Mouse (Mus musculus) bone marrow macrophage, adult 2 months (primary cell): Measurements from ENCODE around the gene Meis3. TPM values are rescaled to one million over a fixed set of nuclear protein-coding genes. Genes with fewer than 3 reads are reported as not detected.

ENCODE experiments used
- H3K27ac ChIP-seq: 2 replicates; pipeline ENCODE4 v1.5.1; 2012; ENCODE audit warnings: low read depth, low read length; ENCODE audit not compliant: insufficient read depth
- H3K4me1 ChIP-seq: 2 replicates; pipeline ENCODE4 v1.6.1; 2012; ENCODE audit warnings: low read length; ENCODE audit not compliant: control insufficient read depth, insufficient read depth
- H3K4me3 ChIP-seq: 2 replicates; pipeline ENCODE4 v1.5.1; 2012; ENCODE audit warnings: mild to moderate bottlenecking, low read length, moderate library complexity; ENCODE audit not compliant: insufficient read depth
- CTCF ChIP-seq: IDR thresholded peaks from 2 replicates; pipeline ENCODE4 v1.5.1; 2012; ENCODE audit warnings: low read depth, mild to moderate bottlenecking, low read length, moderate library complexity
- POLR2A ChIP-seq: IDR thresholded peaks from 2 replicates; pipeline ENCODE4 v1.6.1; 2012; ENCODE audit warnings: mild to moderate bottlenecking, low read depth, low read length, borderline replicate concordance
- polyA plus RNA-seq: library from polyadenylated mRNA; stranded (reverse); fragments of >200 nt; gene quantifications from 2 replicates; pipeline ENCODE4 v1.2.4, GENCODE M21; 2012; ENCODE audit not compliant: missing spikeins, insufficient read depth, insufficient read length

Gene Meis3
- polyA plus RNA-seq, 1 experiment, result 16.1 TPM

- H3K27ac ChIP-seq, result no peak overlapping the region
- TF ChIP-seq POLR2A (no peak), CTCF (no peak)
- H3K4me1 ChIP-seq, result peaks cover 4% of the 10 kb centered on the region; the same call in 1 of the 2 replicates
- H3K4me3 ChIP-seq, result no peak overlapping the region
Measured at GRCm38 (mm10) chr7:16133691-16134090, 41.2 kb upstream of the Meis3 start.

GRCm38 (mm10) chr7:16134951-16135392, 39.9 kb upstream of the Meis3 start:
- Histone ChIP-seq H3K27ac (no peak overlapping the region), H3K4me3 (no peak overlapping the region), H3K4me1 (peaks cover 3% of the 10 kb centered on the region; the same call in 1 of the 2 replicates)
- TF ChIP-seq CTCF (no peak), POLR2A (no peak)

DNA sequence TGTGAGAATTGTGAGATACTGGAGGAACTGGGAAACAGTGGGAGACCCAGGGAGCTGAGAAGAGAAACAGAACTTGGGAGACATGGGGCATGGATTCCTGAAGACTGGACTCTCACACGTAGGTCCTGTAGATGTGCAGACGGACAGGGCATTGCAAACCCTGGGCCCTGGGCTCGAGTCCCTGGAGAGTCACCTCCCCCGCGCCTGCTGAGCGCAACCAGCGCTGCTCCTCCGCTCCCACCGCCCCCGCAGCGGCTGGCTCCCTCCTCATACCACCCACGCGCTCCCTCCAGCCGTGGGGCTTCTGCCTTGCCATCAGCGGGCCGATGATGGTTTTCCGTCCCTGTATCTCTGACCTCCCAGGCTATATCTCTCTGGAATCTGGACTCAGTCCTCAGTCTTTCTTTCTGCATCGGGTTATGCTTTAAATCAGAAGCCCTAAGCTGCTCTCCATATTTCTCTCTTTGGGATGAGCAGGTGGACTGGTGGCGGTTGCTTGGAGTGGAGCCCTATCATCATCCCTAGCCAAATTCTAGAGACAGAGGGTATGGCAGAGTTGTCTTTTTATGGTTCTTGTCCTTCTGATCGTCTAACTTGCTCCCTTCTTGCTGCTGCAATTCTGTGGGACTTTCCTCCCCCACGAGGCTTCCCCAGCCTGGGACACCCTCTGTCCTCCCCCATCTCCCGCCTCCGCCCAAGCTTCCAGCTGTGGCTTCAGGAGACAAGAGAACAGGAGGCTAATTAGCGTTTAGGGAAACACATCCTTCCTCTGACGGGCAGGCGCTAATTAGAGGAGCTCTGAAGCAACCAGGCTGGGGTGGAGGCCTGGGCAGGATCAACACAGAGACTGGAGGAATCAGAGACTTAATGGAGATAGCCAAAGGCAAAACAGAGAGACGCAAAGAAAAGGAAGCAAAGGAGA, 28.1 kb upstream of the Meis3 start:
- Histone ChIP-seq H3K4me3 (no peak overlapping the region), H3K27ac (no peak overlapping the region), H3K4me1 (peaks cover 8% of the 10 kb centered on the region)
- TF ChIP-seq CTCF (no peak), POLR2A (no peak)

DNA sequence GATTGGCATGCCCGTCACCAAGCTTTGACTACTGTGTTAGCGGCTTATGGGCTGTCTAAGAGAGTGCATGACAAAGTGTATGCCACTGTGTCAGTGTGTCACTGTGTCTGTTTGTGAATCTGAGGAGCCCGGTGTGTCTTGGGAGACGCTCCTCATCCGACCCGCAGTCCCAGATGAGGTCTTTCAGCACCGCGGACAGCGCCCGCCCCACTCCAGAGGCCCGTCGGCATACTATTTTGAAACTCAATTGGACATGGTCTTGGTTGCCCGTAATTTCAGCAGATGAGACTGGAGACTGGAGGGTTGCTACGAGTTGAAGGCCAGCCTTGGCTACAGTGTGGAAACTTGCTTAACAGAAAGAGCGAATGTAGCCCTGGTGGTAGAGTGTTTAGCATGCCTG, 27.2 kb upstream of the Meis3 start:
- no peak for TF ChIP-seq CTCF
- no peak for TF ChIP-seq POLR2A
- Histone ChIP-seq H3K4me1 (peaks cover 8% of the 10 kb centered on the region), H3K27ac (no peak overlapping the region), H3K4me3 (no peak overlapping the region)

GRCm38 (mm10) chr7:16149241-16149640, 25.6 kb upstream of the Meis3 start:
- Histone ChIP-seq H3K27ac (no peak overlapping the region), H3K4me1 (peaks cover 8% of the 10 kb centered on the region), H3K4me3 (no peak overlapping the region)
- TF ChIP-seq CTCF (no peak), POLR2A (no peak)

DNA sequence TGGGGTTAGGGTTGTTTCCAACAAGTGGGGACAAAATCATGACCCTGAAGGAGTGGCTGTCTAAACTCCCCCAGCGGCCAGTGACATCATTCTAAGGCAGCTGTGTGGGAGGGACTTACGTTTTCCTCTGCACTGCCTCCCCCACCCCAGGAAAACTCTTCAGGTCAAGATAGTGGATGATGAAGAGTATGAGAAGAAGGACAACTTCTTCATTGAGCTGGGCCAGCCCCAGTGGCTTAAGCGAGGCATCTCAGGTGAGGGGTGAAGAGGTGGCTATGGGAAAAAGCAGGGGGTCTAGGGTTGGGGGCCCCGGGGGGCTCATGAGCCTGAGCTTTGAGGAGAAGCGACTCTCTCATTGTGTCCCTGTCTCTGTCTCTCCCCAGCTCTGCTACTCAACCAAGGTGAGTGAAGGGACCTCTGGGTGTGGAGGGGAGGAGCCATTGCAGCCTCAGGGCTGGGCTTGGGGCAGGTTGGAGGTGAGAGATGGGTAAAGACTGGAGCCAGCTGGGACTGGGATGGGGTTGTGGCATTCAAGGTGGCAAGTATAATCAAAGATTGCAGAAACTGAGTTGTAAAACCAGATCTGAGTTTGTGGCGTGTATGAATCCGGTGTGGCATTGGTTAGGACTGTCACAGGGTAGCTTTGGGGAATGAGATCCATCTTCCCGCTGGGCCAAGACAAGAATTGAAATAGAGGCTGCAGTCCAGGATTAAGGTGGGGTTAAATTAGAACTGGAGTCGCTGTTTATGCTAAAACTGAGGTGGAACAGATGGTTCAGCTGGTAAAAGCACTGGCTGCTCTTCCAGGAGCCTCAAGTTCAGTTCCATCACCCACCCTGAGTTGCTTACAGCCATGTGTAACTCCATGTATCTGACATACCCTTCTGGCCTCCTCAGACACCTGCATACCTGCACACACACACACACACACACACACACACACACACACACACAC, 24.4 kb upstream of the Meis3 start:
- TF ChIP-seq POLR2A, result no peak
- TF ChIP-seq CTCF, result no peak
- no peak overlapping the region for H3K27ac ChIP-seq

GRCm38 (mm10) chr7:16153522-16153921, 21.4 kb upstream of the Meis3 start:
- peaks cover 38% of the 10 kb centered on the region for H3K4me1 ChIP-seq
- H3K4me3 ChIP-seq, result no peak overlapping the region
- TF ChIP-seq POLR2A (no peak), CTCF (peak; percentile 93)
- H3K27ac ChIP-seq, result no peak overlapping the region

More for the DNA sequence above, 24.4 kb upstream of the Meis3 start:
- H3K4me3 ChIP-seq, result no peak overlapping the region
- peaks cover 18% of the 10 kb centered on the region for H3K4me1 ChIP-seq

DNA sequence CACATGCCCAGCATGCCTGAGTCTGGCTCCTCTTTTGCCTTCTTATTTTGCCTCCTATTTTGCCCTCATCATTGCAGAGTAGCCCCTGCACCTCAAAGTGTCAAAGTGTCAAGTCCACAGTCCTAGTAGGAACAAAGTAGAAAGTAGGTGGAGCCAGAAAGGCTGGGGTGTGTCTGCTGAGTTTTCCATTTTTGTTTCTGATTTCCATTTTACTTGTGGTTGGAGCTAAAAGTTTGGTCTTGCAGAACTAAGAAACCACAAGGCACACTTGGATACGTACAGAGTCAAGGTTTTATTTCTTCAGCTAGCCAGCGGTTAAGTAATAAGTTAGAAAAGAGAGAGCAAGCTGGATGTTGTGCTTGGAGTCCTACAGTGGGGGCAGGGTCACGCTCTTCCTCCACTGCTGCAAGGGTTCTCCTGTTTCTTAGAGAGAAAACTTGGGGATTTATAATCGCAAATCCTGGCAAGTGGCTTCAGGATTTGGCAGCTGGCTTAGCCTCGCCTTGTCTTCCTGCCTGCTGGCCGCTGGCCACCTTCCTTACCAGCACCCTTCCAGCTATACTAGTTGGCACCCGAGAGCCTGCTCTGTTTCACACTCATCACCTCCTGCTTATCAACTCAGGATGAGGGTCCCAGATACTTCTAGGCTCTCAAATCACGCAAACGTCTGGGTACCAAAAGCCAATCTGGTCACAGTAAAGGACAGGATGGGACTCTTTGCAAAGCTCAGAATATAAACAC, 19.6 kb upstream of the Meis3 start:
- no peak for TF ChIP-seq CTCF
- no peak for TF ChIP-seq POLR2A
- Histone ChIP-seq H3K4me3 (no peak overlapping the region), H3K4me1 (peaks cover 32% of the 10 kb centered on the region), H3K27ac (peak overlapping the region; percentile 36)

DNA sequence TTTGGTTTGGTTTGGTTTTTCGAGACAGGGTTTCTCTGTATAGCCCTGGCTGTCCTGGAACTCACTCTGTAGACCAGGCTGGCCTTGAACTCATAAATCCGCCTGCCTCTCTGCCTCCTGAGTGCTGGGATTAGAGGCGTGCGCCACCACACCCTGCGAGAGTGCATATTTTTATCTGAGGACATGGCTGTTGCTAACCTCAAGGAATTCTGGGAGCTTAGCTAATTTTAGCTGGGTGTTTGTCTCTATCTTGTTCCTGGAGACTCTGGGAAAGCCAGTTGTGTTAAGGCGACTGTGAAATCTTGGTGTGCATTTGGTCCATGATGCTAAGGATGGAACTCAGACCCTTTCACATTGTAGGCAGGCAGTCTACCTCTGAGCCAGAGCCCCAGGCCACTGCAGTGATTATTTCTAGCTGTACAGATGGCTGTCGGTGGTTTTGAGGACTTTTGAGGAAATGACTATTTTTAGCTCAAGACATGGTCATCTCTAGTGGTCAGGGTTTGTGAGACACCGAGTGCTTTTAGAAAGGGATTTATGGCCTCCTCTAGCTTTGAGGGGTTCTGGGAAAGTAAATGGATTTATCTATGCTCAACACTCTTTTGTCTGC, 18.7 kb upstream of the Meis3 start:
- no peak overlapping the region for H3K4me3 ChIP-seq
- TF ChIP-seq CTCF (no peak), POLR2A (no peak)
- H3K27ac ChIP-seq, result peak overlapping the region; percentile 95
- H3K4me1 ChIP-seq, result peaks cover 37% of the 10 kb centered on the region
